8 mouse cellular contexts compared by ENCODE assay signal in the genomic region with DNA sequence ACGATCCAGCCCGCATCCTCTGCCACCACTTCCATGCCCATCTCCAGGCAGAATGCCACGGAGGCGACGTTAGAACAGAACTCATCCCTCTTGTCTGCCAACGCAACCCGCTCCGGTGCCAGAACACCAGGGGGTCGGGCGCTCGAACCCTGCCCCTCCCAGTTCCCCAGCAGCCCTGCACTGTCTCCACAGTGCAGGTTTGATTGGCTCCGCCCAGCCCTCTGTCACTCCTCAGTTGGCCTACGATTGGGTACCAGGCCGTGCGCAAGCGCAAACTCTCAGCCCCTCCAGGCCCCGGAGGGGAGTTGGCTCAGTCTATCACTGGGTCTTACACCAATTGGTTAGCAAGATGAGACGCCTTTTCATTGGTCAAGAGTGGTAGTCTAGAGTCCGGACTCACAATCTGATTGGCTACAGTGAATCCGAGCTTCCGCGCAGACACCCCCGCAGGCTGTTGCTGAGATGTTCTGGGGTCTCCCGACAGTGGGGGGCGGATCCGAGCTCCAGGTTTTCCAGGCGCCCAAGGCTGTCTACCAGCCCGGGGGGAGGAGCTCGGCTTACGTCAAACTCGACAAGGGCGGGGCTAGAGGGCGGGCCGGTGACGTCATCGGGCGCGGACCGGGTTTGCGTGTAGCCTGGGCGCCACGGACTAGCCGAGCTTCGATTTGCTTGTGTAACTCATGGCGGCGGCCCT. TPM values are rescaled to one million over a fixed set of nuclear protein-coding genes. Genes with fewer than 3 reads are reported as not detected.
DNase-seq lines count a peak whose midpoint lies in the region; ATAC-seq lines count a peak whose summit lies in the region.

No protein-coding gene starts in this region.

- H3K27me3 ChIP-seq in embryonic facial prominence, embryonic 12.5 days, result no peaks in the 10 kb centered on the region
- no peaks in the 10 kb centered on the region for H3K27me3 ChIP-seq in limb, embryonic 11.5 days (ENCODE audit: control insufficient read depth, insufficient read depth, low read length)
- no peaks in the 10 kb centered on the region for H3K27me3 ChIP-seq in midbrain, embryonic 14.5 days (ENCODE audit: control insufficient read depth, insufficient read depth, low read length)

- H3K4me1 ChIP-seq in embryonic facial prominence, embryonic 12.5 days, result peaks cover 7% of the 10 kb centered on the region; the same call in 1 of the 2 replicates
- no peaks in the 10 kb centered on the region for H3K4me1 ChIP-seq in limb, embryonic 11.5 days (ENCODE audit: control insufficient read depth, insufficient read depth, low read length)
- H3K4me1 ChIP-seq in midbrain, embryonic 14.5 days (ENCODE audit: control insufficient read depth, insufficient read depth, low read length), result peaks cover 21% of the 10 kb centered on the region

- peak; percentile 98 for ATAC-seq in embryonic facial prominence, embryonic 12.5 days (ENCODE audit: insufficient number of reproducible peaks, insufficient read depth, low FRiP score, low TSS enrichment)
- ATAC-seq in limb, embryonic 11.5 days (ENCODE audit: insufficient number of reproducible peaks, low FRiP score, low TSS enrichment, low read depth), result peak; percentile 97
- ATAC-seq in midbrain, embryonic 14.5 days (ENCODE audit: low FRiP score, low TSS enrichment), result peak; percentile 95

- under 1% methylated on average over 46 of the region's 46 CpGs for WGBS in embryonic facial prominence, embryonic 12.5 days
- WGBS in limb, embryonic 11.5 days, result under 1% methylated on average over 46 of the region's 46 CpGs
- WGBS in midbrain, embryonic 14.5 days, result under 1% methylated on average over 45 of the region's 46 CpGs

- H3K4me3 ChIP-seq in embryonic facial prominence, embryonic 12.5 days, result peak overlapping the region; percentile 66
- peak overlapping the region; percentile 75 for H3K4me3 ChIP-seq in limb, embryonic 11.5 days (ENCODE audit: low read depth, low read length)
- H3K4me3 ChIP-seq in midbrain, embryonic 14.5 days (replicated peaks; ENCODE audit: low read depth, low read length), result peak overlapping the region; percentile 75

- no peaks in the 10 kb centered on the region for H3K9me3 ChIP-seq in embryonic facial prominence, embryonic 12.5 days
- no peaks in the 10 kb centered on the region for H3K9me3 ChIP-seq in limb, embryonic 11.5 days (ENCODE audit: control insufficient read depth, low read length)
- no peaks in the 10 kb centered on the region for H3K9me3 ChIP-seq in midbrain, embryonic 14.5 days (ENCODE audit: control insufficient read depth, low read length)

- peak overlapping the region; percentile 94 for H3K27ac ChIP-seq in embryonic facial prominence, embryonic 12.5 days
- peak overlapping the region; percentile 60 for H3K27ac ChIP-seq in limb, embryonic 11.5 days (replicated peaks; ENCODE audit: low read depth, low read length)
- H3K27ac ChIP-seq in midbrain, embryonic 14.5 days (replicated peaks; ENCODE audit: low read depth, low read length), result peak overlapping the region; percentile 99

- H3K9ac ChIP-seq in embryonic facial prominence, embryonic 12.5 days, result peak overlapping the region; percentile 86
- peak overlapping the region; percentile 78 for H3K9ac ChIP-seq in limb, embryonic 11.5 days (ENCODE audit: low read length)
- H3K9ac ChIP-seq in midbrain, embryonic 14.5 days (replicated peaks; ENCODE audit: low read length), result peak overlapping the region; percentile 80

- DNase-seq in 3134 (ENCODE audit: extremely low read depth, insufficient read length, low spot score), result peak; percentile 97
- peak; percentile 99 for DNase-seq in adrenal gland, postnatal 25 days
- DNase-seq in heart, adult 11 months, result peak; percentile 100
- DNase-seq in kidney, adult 18-20 months, result peak; percentile 98
- DNase-seq in limb, embryonic 11.5 days (ENCODE audit: low spot score), result peak; percentile 100
- peak; percentile 99 for DNase-seq in midbrain, embryonic 14.5 days
- peak; percentile 94 to 97 for DNase-seq in spleen, postnatal 10 days (ENCODE audit: low spot score in 2 of 2)

- peak overlapping the region; percentile 70 for H3K4me2 ChIP-seq in embryonic facial prominence, embryonic 12.5 days (replicated peaks)
- H3K4me2 ChIP-seq in limb, embryonic 11.5 days (ENCODE audit: low read depth, severe bottlenecking), result peak overlapping the region; percentile 80
- H3K4me2 ChIP-seq in midbrain, embryonic 14.5 days (ENCODE audit: low read length), result peak overlapping the region; percentile 67

- H3K36me3 ChIP-seq in embryonic facial prominence, embryonic 12.5 days, result 0 out of 2 replicates have a peak, but pooled peaks cover 4% of the 10 kb centered on the region
- no peaks in the 10 kb centered on the region for H3K36me3 ChIP-seq in limb, embryonic 11.5 days (ENCODE audit: control insufficient read depth, insufficient read depth, low read length)
- no peaks in the 10 kb centered on the region for H3K36me3 ChIP-seq in midbrain, embryonic 14.5 days (ENCODE audit: control insufficient read depth, insufficient read depth, low read length)

RNA-seq across cellular contexts. Expression of gene Rap2a, which starts 0.8 kb away (rescaled TPM):
- 24.3 and 25.8 TPM in 2 replicates for total RNA-seq in adrenal gland, postnatal 25 days (2021)
- polyA plus RNA-seq in embryonic facial prominence, embryonic 12.5 days (2016; fragmentation: Nextera tagmentation; extraction: Ambion mirVana), result 17.6 and 19.2 TPM in 2 replicates
- 11.8 TPM in 2 replicates for polyA plus RNA-seq in limb, embryonic 11.5 days (2014; fragmentation: Nextera tagmentation; extraction: Ambion mirVana)
- 23.5 and 23.9 TPM in 2 replicates for polyA plus RNA-seq in midbrain, embryonic 14.5 days (2014; fragmentation: Nextera tagmentation; extraction: Ambion mirVana)

Comparison
In these comparisons a context has a peak if more than half of its experiments do, and no peak if none do; other contexts are left out.
1. Peak in every context shown above with its lines: DNase-seq, ATAC-seq, H3K4me3 ChIP-seq and H3K27ac ChIP-seq.